Mouse (Mus musculus): ENCODE data around the gene Pbx1. TPM values are rescaled to one million over a fixed set of nuclear protein-coding genes. Genes with fewer than 3 reads are reported as not detected.

The Pbx1 gene
- polyA plus RNA-seq, 2 experiments = 26.5 to 48.2 TPM

DNA sequence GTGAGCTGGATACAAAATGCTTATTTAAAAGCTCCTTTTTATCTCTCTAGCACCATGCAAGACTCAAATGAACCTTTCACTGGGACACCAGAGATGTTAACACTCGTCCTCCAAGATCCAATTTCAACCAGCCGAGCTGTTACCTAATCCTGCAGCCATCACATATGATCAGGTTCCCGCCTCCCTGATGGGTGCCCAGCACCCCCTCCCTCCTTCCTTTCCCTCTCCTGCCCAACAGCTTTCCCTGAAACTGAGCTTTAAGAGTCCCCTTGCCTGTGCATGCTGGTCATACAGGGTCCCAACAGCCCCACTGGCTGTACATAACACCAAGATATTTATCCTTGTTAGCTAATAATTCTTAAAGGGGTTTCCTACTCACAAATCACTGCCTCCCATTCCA lies 218.5 kb downstream of the Pbx1 start:
- no peak overlapping the region for H3K4me2 ChIP-seq (replicated peaks; ENCODE audit: low read depth, low read length, severe bottlenecking)
- peaks cover 8% of the 10 kb centered on the region; the same call in 1 of the 2 replicates for H3K4me1 ChIP-seq (ENCODE audit: control insufficient read depth, insufficient read depth, low read length)
- H3K36me3 ChIP-seq (ENCODE audit: control insufficient read depth, insufficient read depth, low read length) = peaks cover 9% of the 10 kb centered on the region
- ATAC-seq (ENCODE audit: low FRiP score, low read depth) = no peak
- no peaks in the 10 kb centered on the region for H3K27me3 ChIP-seq (ENCODE audit: control insufficient read depth, insufficient read depth, low read length)
- no peak for DNase-seq (ENCODE audit: low spot score)
- no peaks in the 10 kb centered on the region for H3K9me3 ChIP-seq (ENCODE audit: control insufficient read depth, low read length)
- no peak for TF ChIP-seq POLR2A (IDR thresholded peaks at IDR 0.05; ENCODE audit: borderline replicate concordance, extremely low read depth, insufficient read depth, insufficient read length)
- H3K9ac ChIP-seq (ENCODE audit: low read depth, low read length, severe bottlenecking) = no peak overlapping the region
- WGBS = 19% methylated on average over 3 of the region's 3 CpGs
- H3K27ac ChIP-seq (replicated peaks; ENCODE audit: low read depth, low read length) = no peak overlapping the region
- H3K4me3 ChIP-seq (replicated peaks; ENCODE audit: low read length) = no peak overlapping the region

DNA sequence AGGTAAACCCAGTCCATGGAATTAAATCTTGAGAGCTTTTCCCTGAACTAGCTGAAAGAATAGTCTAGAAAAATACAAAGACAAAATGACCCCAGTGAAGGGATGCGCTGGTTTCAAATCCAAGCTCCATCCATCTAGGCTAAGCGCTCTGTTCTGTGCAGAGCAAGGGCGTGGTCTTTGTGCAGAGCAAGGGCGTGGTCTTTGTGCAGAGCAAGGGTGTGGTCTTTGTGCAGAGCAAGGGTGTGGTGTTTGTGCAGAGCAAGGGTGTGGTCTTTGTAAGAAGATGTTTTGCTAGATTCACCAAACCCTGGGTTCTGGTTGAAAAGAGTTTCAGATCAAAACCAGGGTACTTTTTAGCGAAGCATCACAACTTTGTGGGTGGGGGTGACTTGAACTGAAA lies 221.7 kb downstream of the Pbx1 start:
- WGBS = 91% methylated on average over 5 of the region's 5 CpGs

GRCm38 (mm10) chr1:168200570-168201156 lies 231.4 kb downstream of the Pbx1 start:
- WGBS = 92% methylated on average over 13 of the region's 13 CpGs
- no peak for TF ChIP-seq POLR2A (IDR thresholded peaks at IDR 0.05; ENCODE audit: borderline replicate concordance, extremely low read depth, insufficient read depth, insufficient read length)
- H3K36me3 ChIP-seq (ENCODE audit: control insufficient read depth, insufficient read depth, low read length) = peaks cover 24% of the 10 kb centered on the region

More for the DNA sequence above, 221.7 kb downstream of the Pbx1 start:
- TF ChIP-seq POLR2A (IDR thresholded peaks at IDR 0.05; ENCODE audit: borderline replicate concordance, extremely low read depth, insufficient read depth, insufficient read length) = no peak
- Histone ChIP-seq H3K9me3 (ENCODE audit: control insufficient read depth, low read length) (no peaks in the 10 kb centered on the region), H3K4me1 (ENCODE audit: control insufficient read depth, insufficient read depth, low read length) (peaks cover 5% of the 10 kb centered on the region; the same call in 1 of the 2 replicates), H3K27me3 (ENCODE audit: control insufficient read depth, insufficient read depth, low read length) (no peaks in the 10 kb centered on the region), H3K9ac (ENCODE audit: low read depth, low read length, severe bottlenecking) (no peak overlapping the region), H3K36me3 (ENCODE audit: control insufficient read depth, insufficient read depth, low read length) (peaks cover 20% of the 10 kb centered on the region), H3K4me2 (replicated peaks; ENCODE audit: low read depth, low read length, severe bottlenecking) (no peak overlapping the region), H3K4me3 (replicated peaks; ENCODE audit: low read length) (no peak overlapping the region), H3K27ac (replicated peaks; ENCODE audit: low read depth, low read length) (no peak overlapping the region)
- DNase-seq (ENCODE audit: low spot score) = no peak
- ATAC-seq (ENCODE audit: low FRiP score, low read depth) = no peak

DNA sequence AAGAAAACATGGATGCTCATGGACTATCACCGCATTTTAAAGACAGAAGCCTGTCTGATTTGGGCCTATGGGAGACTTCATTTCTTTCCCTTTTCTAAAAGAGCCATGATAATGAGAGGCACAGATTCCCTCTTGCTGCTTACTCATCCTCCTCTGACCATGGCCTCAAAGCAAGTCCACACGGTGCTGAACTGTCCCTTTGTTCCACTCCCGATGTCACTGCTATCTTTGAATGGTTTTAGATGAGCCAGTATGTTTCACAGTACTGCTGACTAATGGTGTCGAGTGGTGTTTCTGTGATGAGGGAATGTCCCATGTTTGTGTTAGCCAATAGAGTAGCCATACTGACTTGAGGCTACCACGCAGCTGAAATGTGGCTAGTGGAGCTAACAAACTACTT lies 233.8 kb downstream of the Pbx1 start:
- H3K27me3 ChIP-seq (ENCODE audit: control insufficient read depth, insufficient read depth, low read length) = no peaks in the 10 kb centered on the region
- no peak for ATAC-seq (ENCODE audit: low FRiP score, low read depth)
- WGBS = 91% methylated on average over 5 of the region's 5 CpGs
- H3K9ac ChIP-seq (ENCODE audit: low read depth, low read length, severe bottlenecking) = no peak overlapping the region
- no peak for TF ChIP-seq POLR2A (IDR thresholded peaks at IDR 0.05; ENCODE audit: borderline replicate concordance, extremely low read depth, insufficient read depth, insufficient read length)
- peaks cover 26% of the 10 kb centered on the region for H3K36me3 ChIP-seq (ENCODE audit: control insufficient read depth, insufficient read depth, low read length)
- no peak overlapping the region for H3K4me2 ChIP-seq (replicated peaks; ENCODE audit: low read depth, low read length, severe bottlenecking)
- H3K4me3 ChIP-seq (replicated peaks; ENCODE audit: low read length) = no peak overlapping the region
- H3K4me1 ChIP-seq (ENCODE audit: control insufficient read depth, insufficient read depth, low read length) = no peaks in the 10 kb centered on the region
- H3K27ac ChIP-seq (replicated peaks; ENCODE audit: low read depth, low read length) = no peak overlapping the region
- H3K9me3 ChIP-seq (ENCODE audit: control insufficient read depth, low read length) = no peaks in the 10 kb centered on the region
- DNase-seq (ENCODE audit: low spot score) = no peak

More at GRCm38 (mm10) chr1:168200570-168201156, 231.4 kb downstream of the Pbx1 start:
- DNase-seq (ENCODE audit: low spot score) = no peak
- H3K4me2 ChIP-seq (replicated peaks; ENCODE audit: low read depth, low read length, severe bottlenecking) = no peak overlapping the region
- H3K27me3 ChIP-seq (ENCODE audit: control insufficient read depth, insufficient read depth, low read length) = no peaks in the 10 kb centered on the region
- no peak overlapping the region for H3K4me3 ChIP-seq (replicated peaks; ENCODE audit: low read length)
- no peaks in the 10 kb centered on the region for H3K4me1 ChIP-seq (ENCODE audit: control insufficient read depth, insufficient read depth, low read length)
- H3K9me3 ChIP-seq (ENCODE audit: control insufficient read depth, low read length) = no peaks in the 10 kb centered on the region
- H3K9ac ChIP-seq (ENCODE audit: low read depth, low read length, severe bottlenecking) = no peak overlapping the region
- no peak for ATAC-seq (ENCODE audit: low FRiP score, low read depth)
- H3K27ac ChIP-seq (replicated peaks; ENCODE audit: low read depth, low read length) = no peak overlapping the region

DNA sequence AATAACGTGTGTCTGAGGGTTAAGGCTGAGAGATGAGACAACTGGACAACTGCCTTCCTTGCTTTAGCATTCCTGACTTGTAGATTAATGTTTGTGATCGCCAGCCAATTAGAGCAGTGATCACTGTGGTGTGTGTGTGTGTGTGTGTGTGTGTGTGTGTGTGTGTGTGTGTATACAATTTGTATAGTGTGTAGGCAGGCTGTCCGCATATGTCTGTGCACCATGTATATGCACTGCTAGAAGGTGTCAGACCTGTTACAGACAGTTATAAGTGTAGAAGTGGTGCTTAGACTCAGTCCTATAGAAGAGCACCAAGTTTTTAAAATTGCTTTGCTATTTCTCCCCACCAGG lies 234.2 kb downstream of the Pbx1 start:
- DNase-seq (ENCODE audit: low spot score) = no peak
- WGBS = 85% methylated on average over 3 of the region's 3 CpGs
- Histone ChIP-seq H3K36me3 (ENCODE audit: control insufficient read depth, insufficient read depth, low read length) (peaks cover 22% of the 10 kb centered on the region), H3K4me1 (ENCODE audit: control insufficient read depth, insufficient read depth, low read length) (no peaks in the 10 kb centered on the region), H3K9ac (ENCODE audit: low read depth, low read length, severe bottlenecking) (no peak overlapping the region), H3K27ac (replicated peaks; ENCODE audit: low read depth, low read length) (no peak overlapping the region), H3K27me3 (ENCODE audit: control insufficient read depth, insufficient read depth, low read length) (no peaks in the 10 kb centered on the region), H3K4me3 (replicated peaks; ENCODE audit: low read length) (no peak overlapping the region), H3K9me3 (ENCODE audit: control insufficient read depth, low read length) (no peaks in the 10 kb centered on the region), H3K4me2 (replicated peaks; ENCODE audit: low read depth, low read length, severe bottlenecking) (no peak overlapping the region)
- no peak for ATAC-seq (ENCODE audit: low FRiP score, low read depth)
- TF ChIP-seq POLR2A (IDR thresholded peaks at IDR 0.05; ENCODE audit: borderline replicate concordance, extremely low read depth, insufficient read depth, insufficient read length) = no peak
